ENCODE assay signal across 8 mouse cellular contexts in the genomic region with DNA sequence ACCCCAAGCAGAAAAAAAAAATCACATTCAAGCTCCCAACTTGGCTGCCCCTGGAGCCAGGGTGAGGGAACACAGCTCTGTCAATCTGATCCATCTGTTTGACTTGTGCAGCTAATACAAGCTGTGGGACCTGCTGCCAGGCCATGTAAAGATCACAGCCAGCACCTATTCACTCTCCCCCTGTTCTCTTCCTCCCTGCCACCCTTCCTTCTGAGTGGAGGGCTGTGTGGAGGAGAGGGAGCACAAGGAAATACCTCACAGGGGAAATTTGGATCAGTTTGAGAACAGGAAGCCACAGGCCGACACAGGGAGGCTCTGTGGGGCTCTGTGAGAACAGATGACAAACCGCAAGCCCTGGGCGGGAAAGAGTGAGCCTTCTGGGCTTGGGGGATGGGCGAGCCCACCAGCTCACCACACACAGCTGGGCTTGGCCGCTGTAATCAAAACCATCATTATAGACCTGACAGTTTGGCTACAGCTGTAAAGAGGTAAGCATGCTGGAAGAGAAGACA. TPM values are rescaled to one million over a fixed set of nuclear protein-coding genes. Genes with fewer than 3 reads are reported as not detected.
DNase-seq lines count a peak whose midpoint lies in the region; ATAC-seq and TF ChIP-seq lines count a peak whose summit lies in the region.

No protein-coding gene starts in this region.

- peaks cover 81% of the 10 kb centered on the region for H3K36me3 ChIP-seq in embryonic facial prominence, embryonic 14.5 days (ENCODE audit: control insufficient read depth, insufficient read depth, low read length)
- H3K36me3 ChIP-seq in myocyte (ENCODE audit: control insufficient read depth, insufficient read depth): peaks cover 15% of the 10 kb centered on the region

- H3K4me3 ChIP-seq in embryonic facial prominence, embryonic 14.5 days (ENCODE audit: low read depth, low read length): no peak overlapping the region
- no peak overlapping the region for H3K4me3 ChIP-seq in myocyte

- DNase-seq in cerebellum, adult 9-11 months: peak; percentile 52
- DNase-seq in cerebellum, postnatal 36 days: no peak
- DNase-seq in CD4-positive, CD25-positive, alpha-beta regulatory T cell, adult 2 months (ENCODE audit: low read depth, low spot score): peak; percentile 65
- peak; percentile 91 for DNase-seq in embryonic facial prominence, embryonic 14.5 days (ENCODE audit: low spot score)
- DNase-seq in frontal cortex, adult 2 months (ENCODE audit: extremely low spot score in 1 of 2, low spot score in 1 of 2): no peak
- no peak for DNase-seq in left cerebral cortex, adult 18-20 months (ENCODE audit: low spot score in 2 of 2)

- 6% methylated on average over 5 of the region's 5 CpGs for WGBS in embryonic facial prominence, embryonic 14.5 days

- peaks cover 68% of the 10 kb centered on the region for H3K4me1 ChIP-seq in embryonic facial prominence, embryonic 14.5 days (ENCODE audit: control insufficient read depth, insufficient read depth, low read length)

- no peaks in the 10 kb centered on the region for H3K27me3 ChIP-seq in embryonic facial prominence, embryonic 14.5 days (replicated peaks; ENCODE audit: control insufficient read depth, insufficient read depth, low read length)
- no peaks in the 10 kb centered on the region for H3K27me3 ChIP-seq in myocyte (ENCODE audit: control insufficient read depth, insufficient read depth, insufficient read length)

- H3ac ChIP-seq in myocyte (ENCODE audit: control insufficient read depth, insufficient read length): no peak overlapping the region

- H3K9me3 ChIP-seq in embryonic facial prominence, embryonic 14.5 days (ENCODE audit: control insufficient read depth, low read length): no peaks in the 10 kb centered on the region

- peak; percentile 75 for ATAC-seq in embryonic facial prominence, embryonic 14.5 days (ENCODE audit: low read depth)
- ATAC-seq in inflammation-experienced regulatory T-cells, adult 6 months: peak; percentile 94

- peak overlapping the region; percentile 71 for H3K27ac ChIP-seq in embryonic facial prominence, embryonic 14.5 days (replicated peaks; ENCODE audit: low read depth, low read length)

- peak overlapping the region; percentile 3; the same call in 1 of the 2 replicates for H3K9ac ChIP-seq in embryonic facial prominence, embryonic 14.5 days (ENCODE audit: low read depth, low read length)

- no peaks in the 10 kb centered on the region for H3K79me2 ChIP-seq in myocyte (ENCODE audit: control insufficient read depth, insufficient read depth)

- TF ChIP-seq POLR2A in myocyte (IDR thresholded peaks at IDR 0.05; ENCODE audit: insufficient read length, low read depth): no peak

- H3K4me2 ChIP-seq in embryonic facial prominence, embryonic 14.5 days (ENCODE audit: low read depth, low read length): peak overlapping the region; percentile 1; the same call in 1 of the 2 replicates
- H3K4me2 ChIP-seq in myocyte (ENCODE audit: low read depth): peak overlapping the region; percentile 12

TF ChIP-seq in myocyte, 11 proteins besides CTCF, POLR2A, EP300 and RAD21:
- peak in 2 of 3 experiments; percentile 27 to 54 for TF ChIP-seq MYOD1 (IDR thresholded peaks at IDR 0.05; ENCODE audit: control insufficient read depth in 1 of 3, insufficient read length in 2 of 3, low read depth in 2 of 3)
- TF ChIP-seq MYOG (IDR thresholded peaks at IDR 0.05; ENCODE audit: control insufficient read depth in 1 of 3, insufficient read depth in 1 of 3, insufficient read length in 2 of 3, low read depth in 2 of 3): peak in 2 of 3 experiments; percentile 19 to 55
- TF ChIP-seq SRF (IDR thresholded peaks at IDR 0.05; ENCODE audit: control insufficient read depth, insufficient read length, low read depth): no peak
- no peak for TF ChIP-seq TCF12 (IDR thresholded peaks at IDR 0.05; ENCODE audit: insufficient read depth, poor library complexity, severe bottlenecking)
- TF ChIP-seq REST (IDR thresholded peaks at IDR 0.05; ENCODE audit: insufficient read depth, insufficient read length): no peak
- no peak for TF ChIP-seq POLR2AphosphoS2 (IDR thresholded peaks at IDR 0.05; ENCODE audit: insufficient read length, low read depth)
- TF ChIP-seq MAX (IDR thresholded peaks at IDR 0.05; ENCODE audit: low read depth): no peak
- TF ChIP-seq USF1 (IDR thresholded peaks at IDR 0.05; ENCODE audit: low read depth): no peak

RNA-seq across cellular contexts. Expression of gene Fancc, which starts 31.1 kb away (rescaled TPM):
- polyA plus RNA-seq in embryonic facial prominence, embryonic 14.5 days (2014; fragmentation: Nextera tagmentation; extraction: Ambion mirVana): 17.1 and 17.3 TPM in 2 replicates
- polyA plus RNA-seq in inflammation-experienced regulatory T-cells, adult 6 months (2017; shearing (Covaris generic)): 10 to 100 TPM in 2 of 3 experiments, 1 to 10 TPM in 1; 8.5 to 18.0 (median 14.4) TPM
- polyA plus RNA-seq in myocyte (2012; fragmentation: generic; extraction: Trizol): 8.1 TPM
- polyA plus RNA-seq in frontal cortex, adult 2 months (2012; rRNA removed): 9.9 and 12.3 TPM in 2 replicates
- total RNA-seq in left cerebral cortex, adult 18-20 months (2021): 1 to 10 TPM; 8.0 to 9.3 TPM

RNA-seq across cellular contexts. Expression of gene Ptch1, which starts 45.2 kb away (rescaled TPM):
- polyA plus RNA-seq in embryonic facial prominence, embryonic 14.5 days (2014; fragmentation: Nextera tagmentation; extraction: Ambion mirVana): 22.7 and 23.2 TPM in 2 replicates
- 10 to 100 TPM in 2 of 3 experiments, 1 to 10 TPM in 1; 9.5 to 13.2 (median 12.1) TPM for polyA plus RNA-seq in inflammation-experienced regulatory T-cells, adult 6 months (2017; shearing (Covaris generic))
- 2.2 TPM for polyA plus RNA-seq in myocyte (2012; fragmentation: generic; extraction: Trizol)
- polyA plus RNA-seq in frontal cortex, adult 2 months (2012; rRNA removed): 26.5 and 27.8 TPM in 2 replicates
- total RNA-seq in left cerebral cortex, adult 18-20 months (2021): 10 to 100 TPM; 49.4 to 55.7 TPM

Comparison
In these comparisons a context has a peak if more than half of its experiments do, and no peak if none do; other contexts are left out.
1. DNase-seq: peak in cerebellum, adult 9-11 months (single experiment), CD4-positive, CD25-positive, alpha-beta regulatory T cell, adult 2 months (single experiment) and embryonic facial prominence, embryonic 14.5 days (single experiment); none in cerebellum, postnatal 36 days (0 of 2), frontal cortex, adult 2 months (0 of 2) and left cerebral cortex, adult 18-20 months (0 of 2).